Mouse (Mus musculus) gastrocnemius, postnatal 4 days (tissue): ENCODE data around the gene Abhd16a. TPM values are rescaled to one million over a fixed set of nuclear protein-coding genes. Genes with fewer than 3 reads are reported as not detected.

Source experiments
- DNase-seq, 2 experiments: peaks; one replicate each; pipeline ENCODE4 v3.0.0; 2021 to 2022; ENCODE audit warnings: low spot score in 2 of 2, mixed read lengths in 2 of 2
- total RNA-seq, 2 experiments: library from RNA; stranded (reverse); gene quantifications; 2 replicates each; pipeline ENCODE4 v1.2.3; 2021

The Abhd16a gene
- total RNA-seq, 2 experiments from 2014 or later, result 67.2 to 69.3 TPM

GRCm38 (mm10) chr17:35140490-35140996, 51.5 kb downstream of the Abhd16a start:
- no peak for DNase-seq

- no peak for DNase-seq
Observed at GRCm38 (mm10) chr17:35141971-35142370, 52.9 kb downstream of the Abhd16a start.

DNA sequence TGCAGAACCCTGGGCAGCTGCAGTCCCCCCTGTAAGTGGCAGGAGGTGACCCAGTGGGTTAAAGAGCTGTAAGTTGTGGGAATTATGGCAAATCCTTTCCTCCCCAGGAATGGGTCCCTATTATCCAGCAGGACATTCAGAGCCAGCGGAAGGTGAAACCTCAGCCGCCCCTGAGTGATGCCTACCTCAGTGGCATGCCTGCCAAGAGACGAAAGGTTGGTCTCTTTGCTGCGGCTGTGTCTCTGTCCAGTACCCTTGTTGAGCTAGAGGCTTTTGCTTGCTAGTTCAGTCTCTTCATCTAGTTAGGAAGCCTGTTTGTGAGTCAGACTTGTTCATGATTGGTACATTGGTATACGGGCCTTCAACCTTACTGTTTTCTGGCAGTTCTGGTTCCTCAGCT, 57.1 kb downstream of the Abhd16a start:
- no peak for DNase-seq

GRCm38 (mm10) chr17:35147348-35147747, 58.3 kb downstream of the Abhd16a start:
- no peak for DNase-seq

DNA sequence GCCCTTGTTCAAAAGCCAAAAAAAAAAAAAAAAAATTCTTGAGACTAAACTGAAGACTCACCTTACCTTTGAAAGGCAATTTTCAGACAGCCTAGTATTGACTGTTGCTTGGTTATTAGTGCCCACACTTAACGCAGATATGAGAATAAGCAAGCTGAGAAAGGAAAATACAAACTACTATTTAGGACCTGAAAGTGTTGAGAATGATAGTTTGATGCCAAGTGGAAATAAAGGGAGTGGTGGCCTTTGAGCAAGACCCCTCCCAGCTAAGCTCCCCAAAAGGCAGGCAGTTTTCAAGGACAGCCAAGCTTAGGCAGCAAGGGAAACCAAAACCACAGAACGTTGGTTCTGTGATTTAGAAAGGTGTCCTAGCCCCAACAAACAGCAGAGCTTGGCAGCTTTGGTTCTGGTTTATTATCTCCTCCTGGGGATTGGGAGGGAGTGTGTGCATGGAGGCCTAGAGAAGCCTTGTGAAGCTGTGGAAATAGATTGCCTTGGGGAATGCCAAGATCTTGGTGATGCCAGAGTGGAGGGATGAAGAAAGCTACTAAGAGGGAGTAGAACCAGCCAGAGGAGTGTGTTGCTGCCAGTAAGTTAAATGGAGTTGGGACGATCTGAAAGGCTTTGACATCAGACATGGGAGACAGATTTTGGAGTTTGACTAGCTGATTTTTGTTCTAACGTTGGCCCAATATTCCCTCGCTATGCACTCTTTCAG, 59.0 kb downstream of the Abhd16a start:
- DNase-seq, result no peak

GRCm38 (mm10) chr17:35152121-35152520, 63.1 kb downstream of the Abhd16a start:
- no peak for DNase-seq

Other genes with a start within 250 kb of the Abhd16a start
- 10 to 100 TPM; 28.8 to 29.2 TPM for gene Skiv2l, start 239.1 kb upstream of the Abhd16a start, total RNA-seq
- gene Nelfe, start 238.9 kb upstream of the Abhd16a start, total RNA-seq, result 10 to 100 TPM; 25.8 to 28.0 TPM
- 1 to 10 TPM; 4.4 to 6.8 TPM for gene Cfb, start 226.7 kb upstream of the Abhd16a start, total RNA-seq
- gene Zbtb12, start 209.8 kb upstream of the Abhd16a start, total RNA-seq, result 10 to 100 TPM; 10.7 to 11.4 TPM
- not detected for gene Gm20547, start 207.2 kb upstream of the Abhd16a start, total RNA-seq
- 1 to 10 TPM; 5.3 to 8.7 TPM for gene C2, start 191.0 kb upstream of the Abhd16a start, total RNA-seq
- gene Ehmt2, start 190.8 kb upstream of the Abhd16a start, total RNA-seq, result 10 to 100 TPM; 80.0 to 84.2 TPM
- not detected for gene Slc44a4, start 174.8 kb upstream of the Abhd16a start, total RNA-seq
- gene Neu1, start 158.0 kb upstream of the Abhd16a start, total RNA-seq, result 10 to 100 TPM; 10.8 to 10.9 TPM
- gene Hspa1b, start 130.0 kb upstream of the Abhd16a start, total RNA-seq, result 1 to 10 TPM; 3.7 to 4.0 TPM
- not detected for gene Gm20481, start 119.4 kb upstream of the Abhd16a start, total RNA-seq
- gene Hspa1a, start 117.1 kb upstream of the Abhd16a start, total RNA-seq, result 1 to 10 TPM; 3.2 to 4.4 TPM
- 1 to 10 TPM; 5.8 to 6.1 TPM for gene Hspa1l, start 116.6 kb upstream of the Abhd16a start, total RNA-seq
- 10 to 100 TPM; 31.8 to 32.4 TPM for gene Lsm2, start 107.4 kb upstream of the Abhd16a start, total RNA-seq
- 10 to 100 TPM; 50.8 to 58.3 TPM for gene Vars, start 88.3 kb upstream of the Abhd16a start, total RNA-seq
- gene Vwa7, start 72.7 kb upstream of the Abhd16a start, total RNA-seq, result 1 to 10 TPM in 1 of 2 experiments, under 1 TPM in 1; 0.96 to 1.2 TPM
- 1 to 10 TPM; 5.4 to 6.3 TPM for gene Sapcd1, start 61.2 kb upstream of the Abhd16a start, total RNA-seq
- gene Msh5, start 42.5 kb upstream of the Abhd16a start, total RNA-seq, result 1 to 10 TPM; 4.5 to 5.4 TPM
- 10 to 100 TPM; 87.2 to 89.7 TPM for gene Clic1, start 39.3 kb upstream of the Abhd16a start, total RNA-seq
- 100 to 1,000 TPM; 108 to 109 TPM for gene Ddah2, start 30.2 kb upstream of the Abhd16a start, total RNA-seq
- under 1 TPM in 1 of 2 experiments, not detected in 1; 0.39 TPM for gene Ly6g6c, start 23.9 kb upstream of the Abhd16a start, total RNA-seq
- gene Mpig6b, start 23.1 kb upstream of the Abhd16a start, total RNA-seq, result under 1 TPM; 0.29 to 0.42 TPM
- not detected for gene Ly6g6e, start 12.4 kb upstream of the Abhd16a start, total RNA-seq
- gene Ly6g6d, start 11.2 kb upstream of the Abhd16a start, total RNA-seq, result 1 to 10 TPM in 1 of 2 experiments, under 1 TPM in 1; 0.91 to 1.2 TPM
- gene Ly6g6f, start 3.7 kb upstream of the Abhd16a start, total RNA-seq, result under 1 TPM in 1 of 2 experiments, not detected in 1; 0.31 TPM
- not detected for gene Ly6g5c, start 19.0 kb downstream of the Abhd16a start, total RNA-seq
- 1 to 10 TPM in 1 of 2 experiments, under 1 TPM in 1; 0.44 to 1.2 TPM for gene Ly6g5b, start 26.2 kb downstream of the Abhd16a start, total RNA-seq
- 1 to 10 TPM; 5.6 to 7.4 TPM for gene Gpank1, start 32.2 kb downstream of the Abhd16a start, total RNA-seq
- gene Csnk2b, start 32.8 kb downstream of the Abhd16a start, total RNA-seq, result 100 to 1,000 TPM; 174 to 185 TPM
- 10 to 100 TPM; 20.0 to 21.0 TPM for gene D17H6S53E, start 37.1 kb downstream of the Abhd16a start, total RNA-seq
- gene Apom, start 42.8 kb downstream of the Abhd16a start, total RNA-seq, result 1 to 10 TPM in 1 of 2 experiments, not detected in 1; 1.2 TPM
- 100 to 1,000 TPM; 265 to 276 TPM for gene Bag6, start 45.9 kb downstream of the Abhd16a start, total RNA-seq
- 100 to 1,000 TPM; 183 to 193 TPM for gene Prrc2a, start 75.6 kb downstream of the Abhd16a start, total RNA-seq
- 1 to 10 TPM; 6.0 to 6.3 TPM for gene Aif1, start 86.8 kb downstream of the Abhd16a start, total RNA-seq
- 10 to 100 TPM in 1 of 2 experiments, 1 to 10 TPM in 1; 7.7 to 11.1 TPM for gene Lst1, start 99.2 kb downstream of the Abhd16a start, total RNA-seq
- under 1 TPM; 0.74 to 0.78 TPM for gene Ltb, start 105.2 kb downstream of the Abhd16a start, total RNA-seq
- 1 to 10 TPM; 1.1 to 1.7 TPM for gene Tnf, start 112.7 kb downstream of the Abhd16a start, total RNA-seq
- gene Lta, start 116.1 kb downstream of the Abhd16a start, total RNA-seq, result under 1 TPM; 0.31 to 0.32 TPM
- gene Gm16181, start 131.6 kb downstream of the Abhd16a start, total RNA-seq, result under 1 TPM in 1 of 2 experiments, not detected in 1; 0.52 TPM
- 1 to 10 TPM; 2.7 to 3.2 TPM for gene Atp6v1g2, start 144.4 kb downstream of the Abhd16a start, total RNA-seq
- 10 to 100 TPM; 13.9 to 15.8 TPM for gene Nfkbil1, start 146.5 kb downstream of the Abhd16a start, total RNA-seq
- 100 to 1,000 TPM; 219 to 233 TPM for gene Ddx39b, start 152.5 kb downstream of the Abhd16a start, total RNA-seq
- gene H2-D1, start 173.5 kb downstream of the Abhd16a start, total RNA-seq, result 10 to 100 TPM; 44.5 to 55.8 TPM
- gene H2-Q1, start 231.1 kb downstream of the Abhd16a start, total RNA-seq, result under 1 TPM; 0.52 to 0.67 TPM